Mouse (Mus musculus) liver, embryonic 11.5 days (tissue): ENCODE results near the gene Azi2. TPM values are rescaled to one million over a fixed set of nuclear protein-coding genes. Genes with fewer than 3 reads are reported as not detected.

Source experiments
- ATAC-seq: fragments of 200-750 bp; cut with Nextera tagmentation; replicated peaks from 2 replicates; pipeline ENCODE4 v1.8.0; 2017; ENCODE audit warnings: moderate number of reproducible peaks, mild to moderate bottlenecking, moderate TSS enrichment, moderate library complexity; ENCODE audit not compliant: low FRiP score
- DNase-seq: peaks from one replicate; pipeline ENCODE4 v3.0.0-alpha.2; 2017; ENCODE audit warnings: low spot score
- H3K27ac ChIP-seq: fragments of 300-500 bp; sonication (generic); 2 replicates; pipeline ENCODE4 v1.5.1; 2014; ENCODE audit warnings: mild to moderate bottlenecking, low read depth, low read length, control low read depth
- H3K27me3 ChIP-seq: fragments of 300-500 bp; sonication (generic); replicated peaks from 2 replicates; pipeline ENCODE4 v1.6.1; 2014; ENCODE audit warnings: low read length, mixed read lengths; ENCODE audit not compliant: control insufficient read depth, insufficient read depth
- H3K36me3 ChIP-seq: fragments of 300-500 bp; sonication (generic); 2 replicates; pipeline ENCODE4 v1.6.1; 2014; ENCODE audit warnings: mild to moderate bottlenecking, low read length, moderate library complexity, mixed read lengths; ENCODE audit not compliant: control insufficient read depth, insufficient read depth
- H3K4me1 ChIP-seq: fragments of 300-500 bp; sonication (generic); replicated peaks from 2 replicates; pipeline ENCODE4 v1.6.1; 2014; ENCODE audit warnings: low read length, mixed read lengths; ENCODE audit not compliant: control insufficient read depth, insufficient read depth
- H3K4me2 ChIP-seq: fragments of 300-500 bp; sonication (generic); 2 replicates; pipeline ENCODE4 v1.6.1; 2014; ENCODE audit warnings: mild to moderate bottlenecking, control low read depth, moderate library complexity
- H3K4me3 ChIP-seq: fragments of 300-500 bp; sonication (generic); 2 replicates; pipeline ENCODE4 v1.5.1; 2014; ENCODE audit warnings: low read depth, low read length, control low read depth
- H3K9ac ChIP-seq: fragments of 300-500 bp; sonication (generic); 2 replicates; pipeline ENCODE4 v1.6.1; 2014; ENCODE audit warnings: low read depth, low read length, control low read depth
- H3K9me3 ChIP-seq: fragments of 300-500 bp; sonication (generic); 2 replicates; pipeline ENCODE4 v1.6.1; 2016; ENCODE audit warnings: low read length, inconsistent platforms, mixed read lengths; ENCODE audit not compliant: control insufficient read depth
- WGBS: fragments of 180-500 bp; shearing (Covaris S2); extraction: QIAGEN DNeasy Blood & Tissue Kit; methylation state at CpG from one replicate; pipeline ENCODE4 v1.1.7; 2014; 5-methylcytosine and 5-hydroxymethylcytosine counted together
- polyA plus RNA-seq: library from polyadenylated mRNA; unstranded; fragments of >200 nt; fragmentation: Nextera tagmentation; extraction: Ambion mirVana; gene quantifications from 2 replicates; pipeline ENCODE4 v1.2.1, GENCODE M21; 2014

The Azi2 gene
- polyA plus RNA-seq, 1 experiment from 2014 or later, result 75.1 TPM

- Histone ChIP-seq H3K9me3 (no peaks in the 10 kb centered on the region), H3K36me3 (no peaks in the 10 kb centered on the region), H3K4me2 (no peak overlapping the region), H3K9ac (no peak overlapping the region), H3K4me3 (no peak overlapping the region), H3K4me1 (no peaks in the 10 kb centered on the region), H3K27ac (no peak overlapping the region), H3K27me3 (no peaks in the 10 kb centered on the region)
- DNase-seq (no peak), ATAC-seq (no peak)
- WGBS, result 43% methylated on average over 2 of the region's 2 CpGs
Measured at GRCm38 (mm10) chr9:118031694-118032093, 8.6 kb upstream of the Azi2 start.

- H3K27ac ChIP-seq, result no peak overlapping the region
- ATAC-seq (no peak), DNase-seq (no peak)
- H3K9ac ChIP-seq, result no peak overlapping the region
- no peaks in the 10 kb centered on the region for H3K27me3 ChIP-seq
- no peak overlapping the region for H3K4me3 ChIP-seq
- H3K36me3 ChIP-seq, result no peaks in the 10 kb centered on the region
- no peaks in the 10 kb centered on the region for H3K9me3 ChIP-seq
- 76% methylated on average over 3 of the region's 3 CpGs for WGBS
- H3K4me1 ChIP-seq, result no peaks in the 10 kb centered on the region
- no peak overlapping the region for H3K4me2 ChIP-seq
Measured at GRCm38 (mm10) chr9:118034990-118035389, 5.3 kb upstream of the Azi2 start.

- 1% methylated on average over 20 of the region's 21 CpGs for whole genome bisulfite sequencing
- Histone ChIP-seq H3K4me3 (peak overlapping the region; percentile 87), H3K9me3 (no peaks in the 10 kb centered on the region), H3K4me2 (peak overlapping the region; percentile 62), H3K9ac (peak overlapping the region; percentile 94), H3K4me1 (peaks cover 5% of the 10 kb centered on the region; the same call in 1 of the 2 replicates), H3K27me3 (no peaks in the 10 kb centered on the region), H3K27ac (peak overlapping the region; percentile 97), H3K36me3 (no peaks in the 10 kb centered on the region)
- no peak for ATAC-seq
- no peak for DNase-seq
Measured at GRCm38 (mm10) chr9:118041022-118041400, 712 bp downstream of the Azi2 start.

- DNase-seq, result no peak
Measured at GRCm38 (mm10) chr9:118041646-118042045, 1.3 kb downstream of the Azi2 start.

GRCm38 (mm10) chr9:118042738-118043137, 2.4 kb downstream of the Azi2 start:
- Histone ChIP-seq H3K4me3 (no peak overlapping the region), H3K4me1 (peaks cover 5% of the 10 kb centered on the region; the same call in 1 of the 2 replicates), H3K27me3 (no peaks in the 10 kb centered on the region), H3K4me2 (no peak overlapping the region), H3K9me3 (no peaks in the 10 kb centered on the region), H3K36me3 (no peaks in the 10 kb centered on the region), H3K9ac (no peak overlapping the region), H3K27ac (no peak overlapping the region)
- no peak for ATAC-seq
- 80% methylated on average over 4 of the region's 4 CpGs for WGBS
- DNase-seq, result no peak

More at GRCm38 (mm10) chr9:118041646-118042045, 1.3 kb downstream of the Azi2 start:
- Histone ChIP-seq H3K9ac (peak overlapping the region; percentile 94), H3K9me3 (no peaks in the 10 kb centered on the region), H3K4me2 (peak overlapping the region; percentile 62), H3K27me3 (no peaks in the 10 kb centered on the region), H3K27ac (no peak overlapping the region), H3K4me1 (peaks cover 5% of the 10 kb centered on the region; the same call in 1 of the 2 replicates), H3K4me3 (peak overlapping the region; percentile 87), H3K36me3 (no peaks in the 10 kb centered on the region)
- WGBS, result 29% methylated on average over 5 of the region's 5 CpGs
- no peak for ATAC-seq

GRCm38 (mm10) chr9:118043581-118043980, 3.3 kb downstream of the Azi2 start:
- 87% methylated on average over 3 of the region's 3 CpGs for WGBS
- H3K4me1 ChIP-seq, result peaks cover 5% of the 10 kb centered on the region; the same call in 1 of the 2 replicates
- H3K36me3 ChIP-seq, result peaks cover 3% of the 10 kb centered on the region; the same call in 1 of the 2 replicates
- H3K27ac ChIP-seq, result no peak overlapping the region
- H3K4me3 ChIP-seq, result no peak overlapping the region
- no peak for DNase-seq
- H3K4me2 ChIP-seq, result no peak overlapping the region
- H3K9ac ChIP-seq, result no peak overlapping the region
- ATAC-seq, result no peak
- no peaks in the 10 kb centered on the region for H3K9me3 ChIP-seq
- no peaks in the 10 kb centered on the region for H3K27me3 ChIP-seq

GRCm38 (mm10) chr9:118045011-118045533, 4.8 kb downstream of the Azi2 start:
- Histone ChIP-seq H3K27ac (no peak overlapping the region), H3K27me3 (no peaks in the 10 kb centered on the region), H3K4me1 (peaks cover 5% of the 10 kb centered on the region; the same call in 1 of the 2 replicates), H3K4me3 (no peak overlapping the region), H3K9ac (no peak overlapping the region), H3K4me2 (no peak overlapping the region), H3K9me3 (no peaks in the 10 kb centered on the region), H3K36me3 (peaks cover 5% of the 10 kb centered on the region; the same call in 1 of the 2 replicates)
- DNase-seq (no peak), ATAC-seq (no peak)
- 80% methylated on average over 1 of the region's 1 CpGs for WGBS

GRCm38 (mm10) chr9:118053286-118053685, 13.0 kb downstream of the Azi2 start:
- Histone ChIP-seq H3K4me3 (no peak overlapping the region), H3K4me1 (no peaks in the 10 kb centered on the region), H3K9me3 (no peaks in the 10 kb centered on the region), H3K9ac (no peak overlapping the region), H3K27me3 (no peaks in the 10 kb centered on the region), H3K4me2 (no peak overlapping the region), H3K27ac (no peak overlapping the region), H3K36me3 (peaks cover 19% of the 10 kb centered on the region)
- WGBS, result 52% methylated on average over 1 of the region's 1 CpGs
- ATAC-seq (no peak), DNase-seq (no peak)

- WGBS, result 90% methylated on average over 3 of the region's 3 CpGs
- H3K9ac ChIP-seq, result no peak overlapping the region
- H3K27me3 ChIP-seq, result no peaks in the 10 kb centered on the region
- no peaks in the 10 kb centered on the region for H3K9me3 ChIP-seq
- peaks cover 10% of the 10 kb centered on the region for H3K36me3 ChIP-seq
- H3K27ac ChIP-seq, result no peak overlapping the region
- H3K4me1 ChIP-seq, result no peaks in the 10 kb centered on the region
- ATAC-seq, result no peak
- H3K4me3 ChIP-seq, result no peak overlapping the region
- no peak for DNase-seq
- H3K4me2 ChIP-seq, result no peak overlapping the region
Measured at GRCm38 (mm10) chr9:118059101-118059500, 18.8 kb downstream of the Azi2 start.
